12 mouse cellular contexts compared by ENCODE assay signal in genomic region chr13:58084396-58084795, GRCm38 (mm10).
"Had no signal": no experiment of that assay in that cellular context is flagged by ENCODE, and none has a peak within 500 bp of the region (broad histone marks: within the 10 kb centered on the region; RNA-seq: fewer than 3 reads in every experiment).

No protein-coding gene starts in this region.

- H3K9me3 ChIP-seq: limb, embryonic 13.5 days; neural tube, embryonic 15.5 days had no signal

- H3K4me3 ChIP-seq: layer of hippocampus, adult 2 months; limb, embryonic 13.5 days; myocyte; neural tube, embryonic 15.5 days had no signal

- H3K9ac ChIP-seq: limb, embryonic 13.5 days; liver, embryonic 14.5 days; neural tube, embryonic 15.5 days had no signal

- H3K27me3 ChIP-seq: limb, embryonic 13.5 days; neural tube, embryonic 15.5 days had no signal

- H3K4me1 ChIP-seq: limb, embryonic 13.5 days; neural tube, embryonic 15.5 days had no signal

- H3K27ac ChIP-seq: kidney, postnatal 0 days; layer of hippocampus, adult 2 months; limb, embryonic 13.5 days; liver, embryonic 14.5 days; neural tube, embryonic 15.5 days had no signal

- H3K4me2 ChIP-seq: limb, embryonic 13.5 days; neural tube, embryonic 15.5 days had no signal

- DNase-seq: kidney, postnatal 4 days; left cerebral cortex, postnatal 4 days; lung, adult 18-20 months; midbrain, embryonic 14.5 days; right cerebral cortex, adult 18-20 months; right cerebral cortex, postnatal 25 days had no signal
